Mouse (Mus musculus): ENCODE results near the gene Slfn1. TPM values are rescaled to one million over a fixed set of nuclear protein-coding genes. Genes with fewer than 3 reads are reported as not detected.
A peak's percentile ranks its signal among the peaks of the same experiment; 100 is the strongest.
"Not testable (repeated sequence)": the region's sequence is repeated elsewhere in the genome, so short reads cannot be mapped to it uniquely, and the experiment has no call there.

The Slfn1 gene
- under 1 TPM in 1 of 2 experiments, not detected in 1; 0.17 TPM for total RNA-seq (2021)
- long read RNA-seq, experiment 1, result 0 reads
- long read RNA-seq, experiment 2, result 0 reads

- DNase-seq, result no peak
- intact Hi-C loops (cut with DNase I), result no loop called here
Observed at GRCm38 (mm10) chr11:83116597-83117227, at the start of gene Slfn1. Slfn1 (plus strand) TSS chr11:83116849.

GRCm38 (mm10) chr11:83067982-83068694 is 48.5 kb upstream of the Slfn1 start:
- no peak for DNase-seq
- intact Hi-C loops (cut with DNase I), result no loop called here

- intact Hi-C loops (cut with DNase I), result no loop called here
- no peak for DNase-seq
Observed at GRCm38 (mm10) chr11:83070321-83070970, 46.2 kb upstream of the Slfn1 start.

- intact Hi-C loops (cut with DNase I), result no loop called here
- DNase-seq, result peak; percentile 50 to 64
Observed at GRCm38 (mm10) chr11:83077714-83078422, 38.8 kb upstream of the Slfn1 start.

GRCm38 (mm10) chr11:83078423-83079140 is 38.1 kb upstream of the Slfn1 start:
- DNase-seq, result no peak
- intact Hi-C loops (cut with DNase I), result no loop called here

- intact Hi-C loops (cut with DNase I), result no loop called here
- no peak for DNase-seq
Observed at GRCm38 (mm10) chr11:83079487-83080199, 37.0 kb upstream of the Slfn1 start.

GRCm38 (mm10) chr11:83082741-83083473 is 33.7 kb upstream of the Slfn1 start:
- DNase-seq, result no peak
- intact Hi-C loops (cut with DNase I), result no loop called here

GRCm38 (mm10) chr11:83084161-83084560 is 32.5 kb upstream of the Slfn1 start:
- DNase-seq, result no peak
- intact Hi-C loops (cut with DNase I), result no loop called here

- DNase-seq, result no peak
- intact Hi-C loops (cut with DNase I), result no loop called here
Observed at GRCm38 (mm10) chr11:83084761-83085160, 31.9 kb upstream of the Slfn1 start.

GRCm38 (mm10) chr11:83115138-83115537 is 1.5 kb upstream of the Slfn1 start:
- DNase-seq, result no peak

GRCm38 (mm10) chr11:83118056-83118455 is 1.4 kb downstream of the Slfn1 start:
- DNase-seq, result no peak
- intact Hi-C loops (cut with DNase I), result no loop called here

More at GRCm38 (mm10) chr11:83115138-83115537, 1.5 kb upstream of the Slfn1 start:
- intact Hi-C loops (cut with DNase I), result no loop called here

GRCm38 (mm10) chr11:83121131-83121685 is 4.6 kb downstream of the Slfn1 start:
- no peak for DNase-seq
- intact Hi-C loops (cut with DNase I), result no loop called here

- intact Hi-C loops (cut with DNase I), result no loop called here
- DNase-seq, result no peak
Observed at GRCm38 (mm10) chr11:83123198-83123597, 6.5 kb downstream of the Slfn1 start.

GRCm38 (mm10) chr11:83124906-83125305 is 8.3 kb downstream of the Slfn1 start:
- intact Hi-C loops (cut with DNase I), result no loop called here
- DNase-seq, result no peak

GRCm38 (mm10) chr11:83125633-83126032 is 9.0 kb downstream of the Slfn1 start:
- intact Hi-C loops (cut with DNase I); DNase-seq: not testable (repeated sequence)

- intact Hi-C loops (cut with DNase I); DNase-seq: not testable (repeated sequence)
Observed at GRCm38 (mm10) chr11:83137253-83137652, 20.6 kb downstream of the Slfn1 start.

GRCm38 (mm10) chr11:83148939-83149338 is 32.3 kb downstream of the Slfn1 start:
- intact Hi-C loops (cut with DNase I); DNase-seq: not testable (repeated sequence)

Measured in gastrocnemius, postnatal 36 days (tissue).